Mouse (Mus musculus) MEL (cell line): ENCODE results near the gene 1700001C02Rik. TPM values are rescaled to one million over a fixed set of nuclear protein-coding genes. Genes with fewer than 3 reads are reported as not detected.

Experiments used
- DNase-seq: peaks from one replicate; pipeline ENCODE4 v3.0.0; 2011; ENCODE audit warnings: low read depth, low spot score
- H3K27ac ChIP-seq: 2 replicates; pipeline ENCODE4 v1.5.1; 2012; ENCODE audit warnings: low read depth, mild to moderate bottlenecking, control low read depth, low read length, moderate library complexity; ENCODE audit not compliant: control insufficient read depth
- H3K27me3 ChIP-seq, 2 experiments: fragments of 150-350 bp in 1 of 2; sonication (generic) in 1 of 2; 2 replicates each; pipeline ENCODE4 v1.6.1; 2012; ENCODE audit warnings: low read length in 2 of 2, mild to moderate bottlenecking in 2 of 2, improper control_type of control experiment in 1 of 2, moderate library complexity in 1 of 2; ENCODE audit not compliant: insufficient read depth in 2 of 2, control insufficient read depth in 1 of 2
- H3K36me3 ChIP-seq, 2 experiments: 2 replicates each; pipeline ENCODE4 v1.6.1; 2012 to 2014; ENCODE audit warnings: low read length in 2 of 2, improper control_type of control experiment in 1 of 2, inconsistent platforms in 1 of 2, mild to moderate bottlenecking in 1 of 2; ENCODE audit not compliant: insufficient read depth in 2 of 2, control insufficient read depth in 1 of 2
- H3K4me1 ChIP-seq, 2 experiments: fragments of 150-350 bp in 1 of 2; sonication (generic) in 1 of 2; 2 replicates each; pipeline ENCODE4 v1.6.1; 2012; ENCODE audit warnings: low read length in 2 of 2, improper control_type of control experiment in 1 of 2, mild to moderate bottlenecking in 1 of 2; ENCODE audit not compliant: insufficient read depth in 2 of 2, control insufficient read depth in 1 of 2
- H3K4me3 ChIP-seq, 2 experiments: fragments of 150-350 bp in 1 of 2; sonication (generic) in 1 of 2; 2 replicates each; pipeline ENCODE4 v1.5.1; 2012; ENCODE audit warnings: low read depth in 2 of 2, low read length in 2 of 2, mild to moderate bottlenecking in 2 of 2, moderate library complexity in 2 of 2, control low read depth in 1 of 2, improper control_type of control experiment in 1 of 2; ENCODE audit not compliant: control insufficient read depth in 1 of 2, insufficient read depth in 1 of 2
- H3K79me2 ChIP-seq: 2 replicates; pipeline ENCODE4 v1.6.1; 2012; ENCODE audit warnings: mild to moderate bottlenecking, low read length, moderate library complexity; ENCODE audit not compliant: control insufficient read depth, poor library complexity, insufficient read depth
- H3K9ac ChIP-seq: 2 replicates; pipeline ENCODE4 v1.6.1; 2012; ENCODE audit warnings: low read depth, mild to moderate bottlenecking, control low read depth, low read length, moderate library complexity; ENCODE audit not compliant: control insufficient read depth, poor library complexity, severe bottlenecking
- H3K9me3 ChIP-seq: fragments of 150-350 bp; sonication (generic); replicated peaks from 2 replicates; pipeline ENCODE4 v1.6.1; 2012; ENCODE audit warnings: mild to moderate bottlenecking, low read length, improper control_type of control experiment, moderate library complexity; ENCODE audit not compliant: insufficient read depth
- BHLHE40 ChIP-seq: IDR thresholded peaks from 2 replicates; pipeline ENCODE4 v1.6.1; 2012; ENCODE audit warnings: low read depth, mild to moderate bottlenecking, inconsistent platforms, low read length, improper control_type of control experiment, borderline replicate concordance
- CHD1 ChIP-seq: IDR thresholded peaks from 2 replicates; pipeline ENCODE4 v1.6.1; 2012; ENCODE audit warnings: low read depth, mild to moderate bottlenecking, inconsistent platforms, low read length, improper control_type of control experiment
- CTCF ChIP-seq, 3 experiments: IDR thresholded peaks in 2 of 3; conservative IDR thresholded peaks in 1 of 3; 2 replicates each; pipeline ENCODE4 v1.5.1; 2011 to 2012; ENCODE audit warnings: low read length in 3 of 3, low read depth in 2 of 3, mild to moderate bottlenecking in 2 of 3, improper control_type of control experiment in 1 of 3, inconsistent platforms in 1 of 3, mixed read lengths in 1 of 3, moderate library complexity in 1 of 3; ENCODE audit not compliant: control insufficient read depth in 1 of 3, insufficient read depth in 1 of 3, poor library complexity in 1 of 3, severe bottlenecking in 1 of 3
- E2F4 ChIP-seq: IDR thresholded peaks from 2 replicates; pipeline ENCODE4 v1.6.1; 2011; ENCODE audit warnings: low read depth, low read length, improper control_type of control experiment, borderline replicate concordance
- ELF1 ChIP-seq: IDR thresholded peaks from 2 replicates; pipeline ENCODE4 v1.6.1; 2014; ENCODE audit warnings: low read depth, mild to moderate bottlenecking, inconsistent platforms, low read length, improper control_type of control experiment, moderate library complexity
- EP300 ChIP-seq, 2 experiments: IDR thresholded peaks; 2 replicates each; pipeline ENCODE4 v1.6.1; 2011; ENCODE audit warnings: improper control_type of control experiment in 2 of 2, low read length in 2 of 2, low read depth in 1 of 2, mild to moderate bottlenecking in 1 of 2
- ETS1 ChIP-seq: IDR thresholded peaks from 2 replicates; pipeline ENCODE4 v1.6.1; 2012; ENCODE audit warnings: low read depth, mild to moderate bottlenecking, inconsistent platforms, low read length, improper control_type of control experiment, moderate library complexity
- GATA1 ChIP-seq: IDR thresholded peaks from 2 replicates; pipeline ENCODE4 v1.6.1; 2011; ENCODE audit warnings: low read depth, low read length, improper control_type of control experiment
- HCFC1 ChIP-seq: IDR thresholded peaks from 2 replicates; pipeline ENCODE4 v1.6.1; 2012; ENCODE audit warnings: low read depth, mild to moderate bottlenecking, inconsistent platforms, low read length, improper control_type of control experiment, moderate library complexity
- KAT2A ChIP-seq: conservative IDR thresholded peaks from 2 replicates; pipeline ENCODE4 v1.6.1; 2012; ENCODE audit warnings: low read depth, low read length, improper control_type of control experiment, inconsistent platforms
- MAFK ChIP-seq: IDR thresholded peaks from 2 replicates; pipeline ENCODE4 v1.6.1; 2011; ENCODE audit warnings: low read depth, mild to moderate bottlenecking, low read length, improper control_type of control experiment, borderline replicate concordance
- MAX ChIP-seq: IDR thresholded peaks from 2 replicates; pipeline ENCODE4 v1.6.1; 2011; ENCODE audit warnings: low read length, improper control_type of control experiment
- MAZ ChIP-seq: IDR thresholded peaks from 2 replicates; pipeline ENCODE4 v1.6.1; 2012; ENCODE audit warnings: low read depth, mild to moderate bottlenecking, inconsistent platforms, low read length, improper control_type of control experiment
- MEF2A ChIP-seq: IDR thresholded peaks from 2 replicates; pipeline ENCODE4 v1.6.1; 2014; ENCODE audit warnings: low read depth, mild to moderate bottlenecking, inconsistent platforms, low read length, improper control_type of control experiment; ENCODE audit not compliant: poor library complexity, insufficient replicate concordance, severe bottlenecking; ENCODE audit errors: extremely low read depth
- MXI1 ChIP-seq: IDR thresholded peaks from 2 replicates; pipeline ENCODE4 v1.6.1; 2011; ENCODE audit warnings: mild to moderate bottlenecking, low read depth, low read length, improper control_type of control experiment
- MYB ChIP-seq: IDR thresholded peaks from 2 replicates; pipeline ENCODE4 v1.6.1; 2011; ENCODE audit warnings: mild to moderate bottlenecking, low read depth, low read length, improper control_type of control experiment
- MYC ChIP-seq: IDR thresholded peaks from 2 replicates; pipeline ENCODE4 v1.6.1; 2011; ENCODE audit warnings: low read depth, mild to moderate bottlenecking, low read length, improper control_type of control experiment, moderate library complexity
- POLR2A ChIP-seq, 2 experiments: IDR thresholded peaks; 2 replicates each; pipeline ENCODE4 v1.6.1; 2011 to 2012; ENCODE audit warnings: low read length in 2 of 2, mild to moderate bottlenecking in 2 of 2, control low read depth in 1 of 2, improper control_type of control experiment in 1 of 2, low read depth in 1 of 2, moderate library complexity in 1 of 2; ENCODE audit not compliant: control insufficient read depth in 1 of 2, insufficient read depth in 1 of 2, poor library complexity in 1 of 2
- POLR2AphosphoS5 ChIP-seq: IDR thresholded peaks from 2 replicates; pipeline ENCODE4 v1.6.1; 2012; ENCODE audit warnings: low read depth, borderline replicate concordance, mild to moderate bottlenecking, inconsistent platforms, low read length, moderate library complexity, mixed read lengths
- RAD21 ChIP-seq: IDR thresholded peaks from 2 replicates; pipeline ENCODE4 v1.6.1; 2011; ENCODE audit warnings: mild to moderate bottlenecking, low read depth, low read length, improper control_type of control experiment
- RCOR1 ChIP-seq: IDR thresholded peaks from 2 replicates; pipeline ENCODE4 v1.6.1; 2012; ENCODE audit warnings: low read depth, mild to moderate bottlenecking, inconsistent platforms, low read length, improper control_type of control experiment
- TAL1 ChIP-seq: IDR thresholded peaks from 2 replicates; pipeline ENCODE4 v1.6.1; 2012; ENCODE audit warnings: mild to moderate bottlenecking, inconsistent platforms, low read length, moderate library complexity, mixed read lengths
- TCF12 ChIP-seq: IDR thresholded peaks from 2 replicates; pipeline ENCODE4 v1.6.1; 2014; ENCODE audit warnings: low read depth, mild to moderate bottlenecking, inconsistent platforms, low read length, improper control_type of control experiment, moderate library complexity
- UBTF ChIP-seq: IDR thresholded peaks from 2 replicates; pipeline ENCODE4 v1.6.1; 2012; ENCODE audit warnings: low read depth, mild to moderate bottlenecking, inconsistent platforms, low read length, improper control_type of control experiment, moderate library complexity, borderline replicate concordance; ENCODE audit not compliant: insufficient read depth
- USF1 ChIP-seq: IDR thresholded peaks from 2 replicates; pipeline ENCODE4 v1.6.1; 2014; ENCODE audit warnings: low read depth, mild to moderate bottlenecking, inconsistent platforms, low read length, improper control_type of control experiment, moderate library complexity
- USF2 ChIP-seq, 2 experiments: IDR thresholded peaks; 2 replicates each; pipeline ENCODE4 v1.6.1; 2011 to 2012; ENCODE audit warnings: improper control_type of control experiment in 2 of 2, low read length in 2 of 2, borderline replicate concordance in 1 of 2, inconsistent platforms in 1 of 2, low read depth in 1 of 2, mild to moderate bottlenecking in 1 of 2; ENCODE audit not compliant: insufficient read depth in 1 of 2
- ZC3H11A ChIP-seq: IDR thresholded peaks from 2 replicates; pipeline ENCODE4 v1.6.1; 2012; ENCODE audit warnings: low read depth, mild to moderate bottlenecking, inconsistent platforms, low read length, improper control_type of control experiment
- ZKSCAN1 ChIP-seq: IDR thresholded peaks from 2 replicates; pipeline ENCODE4 v1.6.1; 2012; ENCODE audit warnings: low read depth, mild to moderate bottlenecking, inconsistent platforms, low read length, improper control_type of control experiment, moderate library complexity
- polyA plus RNA-seq, 2 experiments: library from polyadenylated mRNA; stranded (reverse) in 1 of 2; unstranded in 1 of 2; fragments of >175 nt in 1 of 2; fragments of >200 nt in 1 of 2; gene quantifications; 2 replicates each; pipeline versions ENCODE4 v1.2.1 to v1.2.4; 2012; ENCODE audit warnings: low replicate concordance in 2 of 2, low read depth in 1 of 2; ENCODE audit not compliant: insufficient read length in 2 of 2, insufficient read depth in 1 of 2, missing spikeins in 1 of 2
- total RNA-seq: library from RNA; depleted of rRNA; stranded (reverse); fragments of 300-350 nt; gene quantifications from 2 replicates; pipeline ENCODE4 v1.2.3, GENCODE M21; 2012

1700001C02Rik gene
- total and polyA plus RNA-seq, 3 experiments = not detected

GRCm38 (mm10) chr5:30513111-30513510 is 47.3 kb downstream of the 1700001C02Rik start:
- no peak overlapping the region for H3K27ac ChIP-seq
- no peak overlapping the region for H3K9ac ChIP-seq
- H3K36me3 ChIP-seq = peaks cover 0 to 10% of the 10 kb centered on the region in 2 experiments; a peak in 2 of 4 replicates
- H3K79me2 ChIP-seq = no peaks in the 10 kb centered on the region
- no peaks in the 10 kb centered on the region for H3K9me3 ChIP-seq
- TF ChIP-seq E2F4 (no peak), GATA1 (no peak), UBTF (no peak), CTCF (IDR thresholded peaks at IDR 0.05 in 2 of 3, conservative IDR thresholded peaks at IDR 0.05 in 1 of 3; ENCODE audit: control insufficient read depth in 1 of 3, insufficient read depth in 1 of 3, low read depth in 2 of 3, low read length in 3 of 3, poor library complexity in 1 of 3, severe bottlenecking in 1 of 3) (no peak), RCOR1 (no peak), TAL1 (no peak), POLR2AphosphoS5 (no peak), MYC (no peak), KAT2A (no peak), POLR2A (IDR thresholded peaks at IDR 0.05; ENCODE audit: control insufficient read depth in 1 of 2, insufficient read depth in 1 of 2, low read depth in 1 of 2, low read length in 2 of 2, poor library complexity in 1 of 2) (no peak), ZC3H11A (no peak), EP300 (IDR thresholded peaks at IDR 0.05; ENCODE audit: low read depth in 1 of 2, low read length in 2 of 2) (no peak), MAFK (no peak), MXI1 (no peak), CHD1 (no peak), BHLHE40 (no peak), USF2 (IDR thresholded peaks at IDR 0.05; ENCODE audit: borderline replicate concordance in 1 of 2, insufficient read depth in 1 of 2, low read depth in 1 of 2, low read length in 2 of 2) (no peak)
- TF ChIP-seq, all 39 proteins: peak for 0
- peaks cover 6 to 13% of the 10 kb centered on the region in 2 experiments for H3K4me1 ChIP-seq
- H3K27me3 ChIP-seq = peaks cover 0 to 2% of the 10 kb centered on the region in 2 experiments; a peak in 2 of 4 replicates
- DNase-seq = no peak
- no peak overlapping the region for H3K4me3 ChIP-seq

- H3K27me3 ChIP-seq = no peaks in the 10 kb centered on the region; a peak in 1 of 4 replicates
- no peaks in the 10 kb centered on the region for H3K79me2 ChIP-seq
- peak overlapping the region; percentile 39; the same call in 1 of the 2 replicates for H3K9ac ChIP-seq
- H3K36me3 ChIP-seq = peaks cover 0 to 32% of the 10 kb centered on the region in 2 experiments; a peak in 2 of 4 replicates
- peaks cover 20 to 39% of the 10 kb centered on the region in 2 experiments for H3K4me1 ChIP-seq
- H3K27ac ChIP-seq = no peak overlapping the region
- peak; percentile 92 for DNase-seq
- no peaks in the 10 kb centered on the region for H3K9me3 ChIP-seq
- H3K4me3 ChIP-seq = peak overlapping the region in 1 of 2 experiments; percentile 9; a peak in 1 of 4 replicates
- TF ChIP-seq MEF2A (no peak), CTCF (IDR thresholded peaks at IDR 0.05 in 2 of 3, conservative IDR thresholded peaks at IDR 0.05 in 1 of 3; ENCODE audit: control insufficient read depth in 1 of 3, insufficient read depth in 1 of 3, low read depth in 2 of 3, low read length in 3 of 3, poor library complexity in 1 of 3, severe bottlenecking in 1 of 3) (peak; percentile 92 to 98 (median 95)), ETS1 (peak; percentile 29; the same call in 1 of the 2 replicates), MAFK (no peak), ZC3H11A (peak; percentile 86), MYC (peak; percentile 61; the same call in 1 of the 2 replicates), TCF12 (peak; percentile 31; the same call in 1 of the 2 replicates), GATA1 (no peak), RAD21 (peak; percentile 94), MAZ (peak; percentile 68; the same call in 1 of the 2 replicates), ZKSCAN1 (peak; percentile 79), USF1 (peak; percentile 19; the same call in 1 of the 2 replicates), BHLHE40 (no peak), HCFC1 (peak; percentile 52; the same call in 1 of the 2 replicates), MYB (no peak), MAX (no peak), RCOR1 (peak; percentile 50; the same call in 1 of the 2 replicates), ELF1 (peak; percentile 97), KAT2A (no peak), POLR2AphosphoS5 (no peak)
Measured at GRCm38 (mm10) chr5:30516376-30516775, 50.5 kb downstream of the 1700001C02Rik start.
